Mouse (Mus musculus) forebrain, embryonic 14.5 days (tissue): Measurements from ENCODE around the gene Slc17a3. TPM values are rescaled to one million over a fixed set of nuclear protein-coding genes. Genes with fewer than 3 reads are reported as not detected.

Experiments used
- ATAC-seq: fragments of 200-750 bp; cut with Nextera tagmentation; 2 replicates; pipeline ENCODE4 v1.8.0; 2017; ENCODE audit warnings: mild to moderate bottlenecking, moderate library complexity
- DNase-seq: peaks from one replicate; pipeline ENCODE4 v3.0.0-alpha.2; 2015; ENCODE audit warnings: low spot score
- H3K27ac ChIP-seq: fragments of 300-500 bp; sonication (generic); 2 replicates; pipeline ENCODE4 v1.5.1; 2014; ENCODE audit warnings: low read depth, mild to moderate bottlenecking, control low read depth, low read length, moderate library complexity
- H3K27me3 ChIP-seq: fragments of 300-500 bp; sonication (generic); replicated peaks from 2 replicates; pipeline ENCODE4 v1.6.1; 2014; ENCODE audit warnings: low read length, control low read depth, mixed read lengths; ENCODE audit not compliant: control insufficient read depth, insufficient read depth
- H3K36me3 ChIP-seq: fragments of 300-500 bp; sonication (generic); 2 replicates; pipeline ENCODE4 v1.6.1; 2014; ENCODE audit warnings: low read length, control low read depth; ENCODE audit not compliant: control insufficient read depth, insufficient read depth
- H3K4me1 ChIP-seq: fragments of 300-500 bp; sonication (generic); 2 replicates; pipeline ENCODE4 v1.6.1; 2014; ENCODE audit warnings: antibody characterized with exemption, low read length, control low read depth; ENCODE audit not compliant: control insufficient read depth, insufficient read depth
- H3K4me2 ChIP-seq: fragments of 300-500 bp; sonication (generic); 2 replicates; pipeline ENCODE4 v1.6.1; 2014; ENCODE audit warnings: mild to moderate bottlenecking, control low read depth, low read length
- H3K4me3 ChIP-seq: fragments of 300-500 bp; sonication (generic); 2 replicates; pipeline ENCODE4 v1.5.1; 2014; ENCODE audit warnings: low read depth, low read length, control low read depth
- H3K9ac ChIP-seq: fragments of 300-500 bp; sonication (generic); 2 replicates; pipeline ENCODE4 v1.6.1; 2014; ENCODE audit warnings: mild to moderate bottlenecking, low read length, control low read depth, moderate library complexity
- H3K9me3 ChIP-seq: fragments of 300-500 bp; sonication (generic); replicated peaks from 2 replicates; pipeline ENCODE4 v1.6.1; 2016; ENCODE audit warnings: low read length, control low read depth, mixed read lengths; ENCODE audit not compliant: control insufficient read depth
- WGBS: fragments of 180-500 bp; shearing (Covaris S2); extraction: QIAGEN DNeasy Blood & Tissue Kit; methylation state at CpG from one replicate; pipeline ENCODE4 v1.1.7; 2014; 5-methylcytosine and 5-hydroxymethylcytosine counted together
- polyA plus RNA-seq: library from polyadenylated mRNA; unstranded; fragments of >200 nt; fragmentation: Nextera tagmentation; extraction: Ambion mirVana; gene quantifications from 2 replicates; pipeline ENCODE4 v1.2.1, GENCODE M21; 2014

Gene Slc17a3
- polyA plus RNA-seq = not detected in 2 replicates

- Histone ChIP-seq H3K27me3 (no peaks in the 10 kb centered on the region), H3K4me3 (no peak within 1 kb of the TSS), H3K4me1 (no peaks in the 10 kb centered on the region), H3K4me2 (no peak within 1 kb of the TSS), H3K9me3 (no peaks in the 10 kb centered on the region), H3K27ac (no peak within 1 kb of the TSS), H3K9ac (no peak within 1 kb of the TSS), H3K36me3 (no peaks in the 10 kb centered on the region)
- 82% methylated on average over 2 of the region's 2 CpGs for WGBS
- no peak for DNase-seq
- ATAC-seq = no peak
Measured at GRCm38 (mm10) chr13:23839308-23839707, at the start of gene Slc17a3. Gene Slc17a3 (plus strand): TSS chr13:23839434.

GRCm38 (mm10) chr13:23792520-23792919 lies 46.7 kb upstream of the Slc17a3 start:
- H3K4me2 ChIP-seq = no peak overlapping the region
- 43% methylated on average over 2 of the region's 2 CpGs for WGBS
- H3K9me3 ChIP-seq = no peaks in the 10 kb centered on the region
- H3K9ac ChIP-seq = no peak overlapping the region
- H3K27me3 ChIP-seq = no peaks in the 10 kb centered on the region
- no peak overlapping the region for H3K27ac ChIP-seq
- H3K4me3 ChIP-seq = no peak overlapping the region
- ATAC-seq (peak; percentile 80), DNase-seq (peak; percentile 87)
- H3K36me3 ChIP-seq = no peaks in the 10 kb centered on the region
- no peaks in the 10 kb centered on the region for H3K4me1 ChIP-seq

GRCm38 (mm10) chr13:23799405-23799804 lies 39.8 kb upstream of the Slc17a3 start:
- Histone ChIP-seq H3K4me2 (no peak overlapping the region), H3K4me1 (no peaks in the 10 kb centered on the region), H3K36me3 (no peaks in the 10 kb centered on the region), H3K27ac (no peak overlapping the region), H3K9ac (no peak overlapping the region), H3K9me3 (no peaks in the 10 kb centered on the region), H3K4me3 (no peak overlapping the region), H3K27me3 (no peaks in the 10 kb centered on the region)
- DNase-seq (no peak), ATAC-seq (no peak)
- 87% methylated on average over 5 of the region's 5 CpGs for WGBS

GRCm38 (mm10) chr13:23804532-23804931 lies 34.7 kb upstream of the Slc17a3 start:
- WGBS = 80% methylated on average over 2 of the region's 2 CpGs
- H3K4me3 ChIP-seq = no peak overlapping the region
- H3K27me3 ChIP-seq = no peaks in the 10 kb centered on the region
- no peak overlapping the region for H3K4me2 ChIP-seq
- H3K27ac ChIP-seq = no peak overlapping the region
- no peaks in the 10 kb centered on the region for H3K36me3 ChIP-seq
- no peak for DNase-seq
- H3K4me1 ChIP-seq = no peaks in the 10 kb centered on the region
- H3K9ac ChIP-seq = no peak overlapping the region
- no peak for ATAC-seq
- H3K9me3 ChIP-seq = no peaks in the 10 kb centered on the region

GRCm38 (mm10) chr13:23806422-23807052 lies 32.7 kb upstream of the Slc17a3 start, which contains the start of gene Slc17a2:
Gene Slc17a2 (plus strand): TSS chr13:23806993.
- Histone ChIP-seq H3K27ac (no peak within 1 kb of the TSS), H3K36me3 (no peaks in the 10 kb centered on the region), H3K27me3 (no peaks in the 10 kb centered on the region), H3K4me3 (no peak within 1 kb of the TSS), H3K9me3 (no peaks in the 10 kb centered on the region), H3K9ac (no peak within 1 kb of the TSS), H3K4me1 (no peaks in the 10 kb centered on the region), H3K4me2 (no peak within 1 kb of the TSS)
- WGBS = 88% methylated on average over 15 of the region's 15 CpGs
- no peak for ATAC-seq
- DNase-seq = no peak

GRCm38 (mm10) chr13:23816148-23816547 lies 23.1 kb upstream of the Slc17a3 start:
- ATAC-seq = no peak
- H3K4me2 ChIP-seq = no peak overlapping the region
- H3K27me3 ChIP-seq = no peaks in the 10 kb centered on the region
- DNase-seq = no peak
- H3K9ac ChIP-seq = no peak overlapping the region
- H3K4me3 ChIP-seq = no peak overlapping the region
- 79% methylated on average over 2 of the region's 2 CpGs for WGBS
- H3K27ac ChIP-seq = no peak overlapping the region
- H3K9me3 ChIP-seq = no peaks in the 10 kb centered on the region
- no peaks in the 10 kb centered on the region for H3K4me1 ChIP-seq
- H3K36me3 ChIP-seq = no peaks in the 10 kb centered on the region

- Histone ChIP-seq H3K4me2 (no peak overlapping the region), H3K27ac (no peak overlapping the region), H3K36me3 (no peaks in the 10 kb centered on the region), H3K4me3 (no peak overlapping the region), H3K9ac (no peak overlapping the region), H3K27me3 (no peaks in the 10 kb centered on the region), H3K4me1 (no peaks in the 10 kb centered on the region), H3K9me3 (no peaks in the 10 kb centered on the region)
- no peak for ATAC-seq
- no peak for DNase-seq
- 73% methylated on average over 4 of the region's 4 CpGs for WGBS
Measured at GRCm38 (mm10) chr13:23820179-23820940, 18.9 kb upstream of the Slc17a3 start.

- WGBS = 85% methylated on average over 3 of the region's 3 CpGs
- no peak overlapping the region for H3K9ac ChIP-seq
Measured at GRCm38 (mm10) chr13:23822213-23822612, 17.0 kb upstream of the Slc17a3 start.

GRCm38 (mm10) chr13:23826606-23827005 lies 12.6 kb upstream of the Slc17a3 start:
- H3K36me3 ChIP-seq = no peaks in the 10 kb centered on the region
- 76% methylated on average over 3 of the region's 3 CpGs for WGBS
- H3K4me2 ChIP-seq = no peak overlapping the region
- DNase-seq (no peak), ATAC-seq (no peak)
- H3K9ac ChIP-seq = no peak overlapping the region
- no peaks in the 10 kb centered on the region for H3K9me3 ChIP-seq
- H3K27ac ChIP-seq = no peak overlapping the region
- H3K4me3 ChIP-seq = no peak overlapping the region
- no peaks in the 10 kb centered on the region for H3K4me1 ChIP-seq
- no peaks in the 10 kb centered on the region for H3K27me3 ChIP-seq

More at GRCm38 (mm10) chr13:23822213-23822612, 17.0 kb upstream of the Slc17a3 start:
- Histone ChIP-seq H3K27me3 (no peaks in the 10 kb centered on the region), H3K4me1 (no peaks in the 10 kb centered on the region), H3K4me2 (no peak overlapping the region), H3K4me3 (no peak overlapping the region), H3K9me3 (no peaks in the 10 kb centered on the region), H3K27ac (no peak overlapping the region), H3K36me3 (no peaks in the 10 kb centered on the region)
- DNase-seq = no peak
- no peak for ATAC-seq
